Mouse (Mus musculus): Measurements from ENCODE around the gene Tmco1.

Gene Tmco1

DNA sequence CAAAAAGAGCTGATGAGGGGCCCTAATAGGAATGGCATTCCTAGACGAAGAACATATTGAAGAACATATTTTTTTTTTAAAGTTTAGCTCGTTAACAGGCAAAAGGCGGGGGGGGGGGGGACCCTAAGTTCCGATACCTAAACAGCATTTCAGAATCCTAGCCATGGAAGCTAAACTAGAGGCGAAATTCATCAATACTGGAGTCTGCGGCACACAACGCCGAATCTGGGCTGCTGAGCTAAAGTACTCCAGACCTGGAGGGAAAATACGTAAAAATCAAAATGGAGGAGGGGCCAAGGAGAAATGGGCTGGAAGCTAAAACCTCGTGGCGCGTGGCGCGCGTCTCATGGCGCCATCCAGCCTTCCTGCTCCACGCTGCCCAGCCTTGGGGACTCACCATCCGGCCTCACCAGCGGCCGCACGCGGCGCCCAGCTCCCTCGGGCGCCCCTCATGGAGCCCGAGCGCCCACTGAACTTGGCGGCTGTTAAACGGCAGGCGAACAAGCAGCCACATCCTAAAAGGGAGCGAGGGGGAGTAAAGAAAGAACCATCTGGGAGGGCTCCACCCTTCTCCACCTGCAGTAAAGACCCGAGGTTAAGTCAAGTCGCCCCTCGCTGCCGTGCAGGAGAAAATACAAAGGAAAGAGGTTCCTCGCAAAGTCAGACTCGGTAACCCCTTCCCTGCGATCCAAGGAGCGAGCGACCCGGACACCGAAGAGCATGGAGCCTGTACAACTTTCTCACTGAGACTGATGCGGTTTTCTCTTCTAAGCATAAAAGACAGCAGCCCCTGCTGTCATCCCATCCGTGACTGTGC is 24.5 kb upstream of the Tmco1 start:
- DNase-seq (ENCODE audit: extremely low read depth, low read depth), result peak; percentile 36

DNA sequence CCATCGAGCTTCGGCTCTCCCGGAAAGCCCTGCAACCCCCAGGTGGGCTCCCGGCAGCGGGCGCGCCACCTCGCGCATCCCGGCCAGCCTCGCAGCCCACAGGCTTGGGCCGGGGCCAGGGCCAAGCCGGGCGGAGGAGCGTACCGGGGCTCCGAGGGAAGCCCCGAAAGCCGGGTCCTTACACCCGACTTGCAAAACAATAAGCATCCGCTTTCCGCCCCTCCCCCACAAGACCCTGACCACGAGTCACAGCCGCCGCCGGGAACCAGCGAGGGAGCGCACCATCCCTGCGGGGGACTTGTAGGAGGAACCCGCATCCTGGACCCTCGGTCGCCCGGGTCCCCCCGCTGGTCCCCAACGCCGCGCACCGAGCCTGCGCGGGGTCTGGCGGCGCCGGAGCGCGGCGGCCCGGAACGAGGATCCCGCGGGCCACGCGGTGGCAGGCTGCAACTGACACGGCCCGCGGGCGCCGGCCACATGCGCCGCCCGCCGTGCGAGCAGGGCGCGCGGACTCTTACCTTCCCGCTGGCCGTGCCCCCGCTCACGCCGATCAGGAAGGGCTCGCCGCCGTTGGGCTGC is 23.8 kb upstream of the Tmco1 start:
- DNase-seq (ENCODE audit: extremely low read depth, low read depth), result no peak

DNA sequence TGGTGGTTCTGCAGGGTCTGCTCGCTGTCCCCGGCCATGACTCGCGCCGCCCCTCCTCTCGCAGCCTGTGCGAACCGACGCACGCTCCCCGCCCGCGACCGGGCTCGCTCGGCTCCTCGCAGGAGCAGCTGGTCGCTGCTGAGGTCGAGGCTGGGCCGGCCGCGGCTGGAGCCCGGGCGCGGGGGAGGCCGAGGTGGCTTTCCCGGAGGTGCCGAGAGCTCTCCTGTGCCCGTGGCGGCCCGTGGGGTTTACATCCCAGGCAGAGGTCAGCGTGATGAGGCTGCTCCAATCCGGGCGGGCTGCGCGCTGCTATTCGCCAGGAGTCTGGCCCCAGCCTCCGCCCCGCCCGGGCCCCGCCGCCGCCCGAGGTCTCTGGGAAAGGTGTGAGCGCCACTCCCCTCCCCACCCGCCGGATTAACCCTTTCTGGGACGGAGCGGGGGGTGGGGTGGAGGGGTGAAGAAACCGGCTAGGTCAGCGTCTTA is 23.3 kb upstream of the Tmco1 start:
- DNase-seq (ENCODE audit: extremely low read depth, low read depth), result no peak

DNA sequence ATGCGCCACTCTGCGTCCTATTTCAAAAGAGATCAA is 23.0 kb upstream of the Tmco1 start, which contains the start of gene Uck2:
Gene Uck2 (minus strand): TSS at position 1 of the 36 bp plus-strand sequence.
- no peak for DNase-seq (ENCODE audit: extremely low read depth, low read depth)

DNA sequence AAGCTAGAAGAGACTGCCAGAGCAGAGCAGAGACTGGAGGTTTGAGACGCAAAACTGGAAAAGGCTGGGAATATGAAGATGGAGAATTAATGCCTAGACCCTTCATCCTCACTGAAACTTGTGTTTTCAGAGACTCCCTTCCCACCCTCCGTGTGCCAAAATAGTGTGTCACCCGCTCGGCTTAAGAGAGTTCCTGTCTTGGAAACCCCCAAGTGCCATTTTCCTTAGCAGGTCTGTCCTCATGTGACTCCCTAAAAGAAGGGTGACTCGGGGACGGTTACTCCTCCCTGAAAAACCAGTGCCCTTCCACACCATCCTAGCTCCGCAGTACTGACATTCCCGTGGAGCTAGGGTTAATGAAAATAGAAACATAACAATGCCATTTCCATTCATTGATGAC is 22.8 kb upstream of the Tmco1 start:
- no peak for DNase-seq (ENCODE audit: extremely low read depth, low read depth)

DNA sequence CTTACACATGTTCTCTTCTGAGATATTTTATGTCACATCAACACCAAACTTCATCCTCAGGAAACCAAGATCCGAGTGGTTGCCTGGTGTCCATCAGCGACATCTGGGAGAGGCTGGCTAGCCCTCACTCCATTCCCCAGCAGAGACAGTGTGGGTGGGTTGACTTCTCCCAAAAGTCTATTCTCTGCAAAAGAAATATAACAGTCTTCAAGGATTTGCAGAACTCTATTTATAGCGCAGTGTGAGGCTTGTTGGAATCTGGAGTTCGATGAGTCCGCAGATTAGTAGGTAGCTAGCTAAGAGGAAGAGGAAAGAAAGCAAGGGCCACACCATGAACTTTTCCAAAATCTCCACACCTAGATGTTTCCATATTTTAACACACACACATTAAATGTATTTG is 21.0 kb upstream of the Tmco1 start:
- no peak for DNase-seq (ENCODE audit: extremely low read depth, low read depth)

DNA sequence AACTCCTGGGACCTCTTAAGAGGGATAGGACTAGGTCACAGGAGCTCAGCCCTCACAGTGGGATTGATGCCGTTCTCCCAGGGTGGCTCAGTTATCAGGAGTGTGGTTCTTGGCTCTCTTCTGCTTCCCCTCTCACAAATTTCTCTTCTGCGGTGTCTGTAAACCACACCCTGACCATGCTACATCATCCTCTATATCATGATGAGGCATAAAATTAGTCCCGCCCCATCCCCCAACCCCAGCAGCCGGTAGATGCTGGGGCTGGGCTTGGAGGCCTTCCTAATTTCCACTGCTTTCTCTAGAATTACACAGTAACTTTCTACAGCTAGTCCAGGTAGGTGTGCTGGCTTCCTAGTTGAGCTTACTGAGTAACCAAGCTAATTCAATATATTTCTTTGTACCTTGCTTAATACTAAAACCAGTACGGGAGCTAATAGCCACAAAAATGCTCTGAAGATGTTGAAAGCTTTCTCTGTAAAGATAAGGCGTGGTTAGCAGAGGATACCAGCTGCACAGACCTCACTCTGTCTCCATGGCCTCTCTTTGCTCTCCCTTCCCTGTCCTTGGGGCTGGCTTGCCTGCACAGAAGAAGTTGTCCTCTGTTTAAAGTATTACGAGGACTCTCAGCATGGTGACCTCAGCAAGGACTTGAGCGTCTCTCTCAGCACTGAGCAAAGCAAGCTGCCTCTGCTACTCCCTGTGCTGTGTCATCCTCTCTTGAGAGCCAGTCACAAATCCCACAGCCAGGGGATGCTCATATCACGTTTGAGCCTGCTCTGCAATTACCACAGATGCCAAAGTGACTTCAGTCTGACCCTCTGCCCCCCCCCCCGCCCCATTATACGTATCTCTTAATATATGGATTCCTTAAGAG is 19.3 kb upstream of the Tmco1 start:
- DNase-seq (ENCODE audit: extremely low read depth, low read depth), result peak; percentile 95

DNA sequence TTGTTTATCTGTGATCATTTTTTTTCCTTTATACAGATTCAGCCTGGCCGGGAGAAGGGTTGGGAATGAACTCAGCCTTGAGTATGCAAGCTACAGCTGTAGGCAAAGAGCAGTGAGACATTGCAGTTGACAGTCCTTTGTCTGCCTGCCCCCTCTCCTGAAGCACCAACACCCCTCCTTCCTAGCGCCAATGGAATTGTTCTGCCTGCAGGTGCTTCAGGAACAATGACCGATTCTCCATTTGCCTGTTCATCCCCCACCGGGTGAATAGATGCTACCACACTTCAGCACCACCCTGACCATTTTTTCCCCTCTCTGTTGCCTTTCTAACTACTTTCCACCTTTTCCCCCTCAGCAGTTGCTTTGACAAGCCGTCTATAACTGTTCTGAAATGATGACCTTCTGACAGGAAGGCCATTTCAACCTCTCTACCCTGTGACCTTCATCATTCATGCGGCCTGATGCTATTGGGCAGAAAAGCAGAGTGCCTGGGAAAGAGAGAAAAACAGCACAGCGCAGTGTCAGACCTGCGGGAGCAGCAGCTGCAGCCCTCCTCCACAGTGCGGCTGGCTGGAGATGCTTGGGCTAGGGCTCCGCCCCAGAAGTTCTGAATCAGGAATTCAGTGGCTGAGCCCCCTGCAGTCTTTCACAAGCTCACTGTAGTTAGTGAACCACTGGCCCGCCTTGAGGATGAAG is 18.5 kb upstream of the Tmco1 start:
- DNase-seq (ENCODE audit: extremely low read depth, low read depth), result no peak

DNA sequence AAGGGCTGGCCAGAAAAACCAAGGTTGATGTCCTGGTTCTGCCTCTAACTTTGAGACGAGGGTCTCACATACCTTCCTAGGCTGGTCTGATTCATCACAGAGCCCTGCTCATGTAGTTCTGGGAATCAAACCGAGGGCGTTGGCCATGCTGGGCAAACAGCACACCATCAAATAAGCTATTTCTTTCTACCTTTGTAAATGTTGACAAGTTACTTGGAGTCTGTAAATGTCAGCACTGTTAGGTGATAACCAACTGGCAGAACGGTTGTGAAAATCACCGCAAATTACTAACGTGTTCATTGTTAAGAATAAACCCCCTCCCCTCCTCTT is 17.9 kb upstream of the Tmco1 start:
- no peak for DNase-seq (ENCODE audit: extremely low read depth, low read depth)

DNA sequence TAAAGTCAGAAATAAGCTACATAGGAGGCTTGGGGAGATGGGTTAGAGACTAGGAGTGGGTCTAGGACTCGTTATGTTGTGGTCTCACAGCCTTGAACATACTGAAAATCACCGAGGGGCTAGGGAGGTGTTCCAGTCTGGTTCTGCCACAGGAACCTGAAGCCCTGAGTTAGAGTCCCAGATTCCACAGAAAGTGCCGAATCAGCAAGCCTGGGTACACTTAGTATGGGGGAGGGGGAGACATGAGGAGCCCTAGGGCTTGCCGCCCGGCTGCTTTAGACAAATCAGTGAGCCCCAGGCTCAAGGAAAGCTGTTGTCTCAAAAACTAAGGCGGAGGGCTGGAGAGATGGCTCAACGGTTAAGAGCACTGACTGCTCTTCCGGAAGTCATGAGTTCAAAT is 16.6 kb upstream of the Tmco1 start:
- no peak for DNase-seq (ENCODE audit: extremely low read depth, low read depth)

DNA sequence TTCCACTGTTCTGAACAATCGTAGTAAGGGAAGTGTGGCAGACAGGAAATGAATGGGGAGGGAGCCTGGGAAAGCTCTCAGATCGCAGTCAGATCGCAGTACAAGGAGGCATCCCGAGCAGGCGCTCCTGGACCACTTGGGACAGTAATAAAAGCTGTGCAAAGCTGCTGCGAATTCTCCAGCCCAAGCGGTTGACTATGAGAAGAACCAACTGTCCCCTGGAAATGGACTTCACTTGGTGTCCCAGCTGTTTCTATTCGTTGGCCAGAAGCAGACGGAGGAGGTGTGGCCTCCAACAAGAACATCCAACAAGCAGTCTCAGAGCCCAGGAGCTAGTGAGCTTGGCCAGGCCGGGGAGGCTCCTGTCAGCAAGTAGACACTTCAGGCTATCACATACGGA is 15.7 kb upstream of the Tmco1 start:
- DNase-seq (ENCODE audit: extremely low read depth, low read depth), result no peak

DNA sequence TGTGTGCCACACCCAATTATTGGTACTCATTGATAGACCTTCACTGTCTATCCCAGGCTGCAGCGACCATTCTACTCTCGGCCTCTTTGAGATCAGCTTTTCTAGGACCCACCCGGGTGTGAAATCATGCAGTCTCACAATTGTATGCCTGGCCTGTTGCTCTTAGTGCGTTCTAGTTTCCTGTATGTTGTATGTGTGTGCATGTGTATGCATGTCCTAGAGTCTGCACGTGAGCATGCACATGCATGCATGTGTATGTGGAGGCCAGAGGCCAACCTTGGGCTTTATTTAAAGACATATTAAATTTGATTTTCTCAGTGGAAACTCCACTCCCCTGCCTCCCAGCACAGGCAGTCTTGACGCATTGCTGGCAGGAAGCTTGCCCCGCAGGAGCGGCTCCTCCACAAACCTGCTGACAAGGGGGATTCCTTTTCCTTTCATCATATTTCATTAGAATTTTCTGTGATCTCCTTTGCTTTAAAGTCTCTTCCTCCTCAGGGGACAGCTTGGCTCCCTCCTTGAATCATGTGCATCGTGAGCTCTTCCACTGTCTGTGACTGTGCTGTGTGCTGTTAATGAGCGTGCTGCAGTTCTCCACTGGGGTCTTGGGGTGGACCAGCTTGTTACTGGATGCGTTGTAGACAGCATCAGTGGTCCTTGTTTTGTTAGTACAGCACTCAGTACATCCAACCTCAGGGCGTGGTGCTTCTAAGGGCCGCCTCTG is 12.3 kb upstream of the Tmco1 start:
- DNase-seq (ENCODE audit: extremely low read depth, low read depth), result no peak

DNA sequence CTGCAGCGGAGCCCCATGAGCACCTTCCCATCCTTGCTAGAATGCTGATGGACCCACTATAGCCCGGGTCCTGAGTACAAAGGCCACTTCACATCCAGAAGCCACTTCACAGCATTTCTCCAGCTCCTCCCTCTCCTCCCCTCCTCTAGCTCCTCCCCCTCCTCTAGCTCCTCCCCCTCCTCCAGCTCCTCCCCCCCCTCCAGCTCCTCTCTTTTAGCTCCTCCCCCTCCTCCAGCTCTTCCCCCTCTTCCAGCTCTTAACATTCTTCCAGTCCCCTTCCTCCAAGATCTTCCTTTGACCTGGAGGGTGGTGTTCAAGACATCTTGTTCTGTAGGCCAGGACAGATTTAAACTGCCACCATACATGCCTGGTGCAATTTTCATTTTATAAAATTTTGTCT is 8.1 kb upstream of the Tmco1 start:
- DNase-seq (ENCODE audit: extremely low read depth, low read depth), result no peak

DNA sequence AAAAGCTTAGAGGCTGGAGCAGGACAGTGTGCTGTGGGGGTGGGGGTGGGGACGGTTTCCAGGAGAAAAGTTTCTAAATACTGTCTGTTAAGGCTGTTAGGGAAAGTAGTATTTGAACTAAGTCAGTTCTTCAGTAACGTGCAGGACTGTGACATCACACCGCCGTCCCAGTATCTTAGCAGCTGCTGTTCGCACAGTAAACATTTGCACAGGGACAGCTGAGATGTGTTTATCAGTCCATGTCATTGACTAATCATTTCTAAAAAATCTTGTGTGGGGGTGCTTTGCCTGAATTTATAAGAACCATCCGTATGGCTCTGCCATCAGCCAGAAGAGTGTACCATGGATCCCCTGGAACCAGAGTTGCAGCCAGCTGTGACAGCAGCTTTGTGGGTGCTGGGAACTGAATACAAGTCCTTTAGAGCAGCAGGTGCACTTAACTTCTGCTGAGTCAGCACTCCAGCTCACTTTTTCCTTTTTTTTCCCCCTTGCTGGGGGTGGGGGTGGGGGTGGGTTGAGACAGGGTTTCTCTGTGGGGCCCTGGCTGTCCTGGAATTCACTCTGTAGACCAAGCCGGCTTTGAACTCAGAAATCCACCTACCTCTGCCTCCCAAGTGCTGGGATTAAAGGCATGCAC is 2.6 kb upstream of the Tmco1 start:
- DNase-seq (ENCODE audit: extremely low read depth, low read depth), result no peak

DNA sequence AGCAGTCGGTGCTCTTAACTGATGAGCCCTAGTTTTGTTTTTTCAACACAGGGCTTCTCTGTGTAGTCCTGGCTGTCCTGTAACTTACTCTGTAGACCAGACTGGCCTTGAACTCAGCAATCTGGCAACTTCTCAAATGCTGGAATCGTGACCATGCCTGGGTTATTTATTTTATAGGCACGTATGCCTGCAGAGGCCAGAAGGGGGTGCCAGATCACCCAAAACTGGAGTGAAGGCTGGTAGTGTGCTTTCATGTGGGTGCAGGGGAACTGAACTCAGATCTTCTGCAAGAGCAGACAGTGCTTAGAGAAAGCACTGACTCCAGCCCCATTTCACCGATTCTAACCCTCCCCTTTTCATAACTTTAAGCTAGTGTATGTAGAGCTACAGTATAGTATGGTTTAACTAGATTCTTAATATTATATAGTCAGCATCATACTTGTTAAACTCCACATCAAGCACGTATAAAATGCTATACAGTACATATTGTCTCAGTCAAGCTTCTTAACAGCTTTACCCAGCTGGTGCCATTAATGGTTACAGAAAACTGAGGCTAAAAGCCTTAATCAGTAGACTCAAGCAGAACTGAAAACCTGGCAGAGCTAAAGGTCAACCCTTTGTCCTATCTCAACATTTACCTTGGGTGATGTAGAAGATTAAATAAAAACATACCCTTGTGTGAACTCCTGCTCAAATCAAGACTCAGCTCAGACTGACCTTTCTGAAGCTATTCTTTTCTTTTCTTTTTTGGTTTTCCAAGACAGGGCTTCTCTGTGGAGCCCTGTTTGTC is 1.5 kb upstream of the Tmco1 start:
- DNase-seq (ENCODE audit: extremely low read depth, low read depth), result peak; percentile 59

DNA sequence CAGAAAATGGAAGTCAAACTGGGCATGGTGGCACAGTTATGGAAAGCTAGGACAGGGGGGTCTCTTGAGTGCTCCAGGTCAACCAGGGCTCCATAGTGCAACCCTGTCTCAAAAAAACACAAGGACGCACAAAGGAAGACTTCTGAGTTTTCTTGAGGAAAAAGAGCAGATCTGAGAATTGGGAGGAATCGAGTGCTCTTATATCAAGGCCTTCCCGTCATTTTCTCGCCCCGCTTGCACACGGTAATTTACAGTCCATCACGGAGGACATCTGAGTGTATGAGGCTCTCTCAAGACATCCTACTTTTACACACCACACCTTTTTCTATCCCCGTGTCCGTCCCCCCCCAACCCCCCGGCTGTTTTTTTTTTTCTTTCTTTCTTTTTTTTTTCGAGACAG is 504 bp upstream of the Tmco1 start:
- DNase-seq (ENCODE audit: extremely low read depth, low read depth), result no peak

DNA sequence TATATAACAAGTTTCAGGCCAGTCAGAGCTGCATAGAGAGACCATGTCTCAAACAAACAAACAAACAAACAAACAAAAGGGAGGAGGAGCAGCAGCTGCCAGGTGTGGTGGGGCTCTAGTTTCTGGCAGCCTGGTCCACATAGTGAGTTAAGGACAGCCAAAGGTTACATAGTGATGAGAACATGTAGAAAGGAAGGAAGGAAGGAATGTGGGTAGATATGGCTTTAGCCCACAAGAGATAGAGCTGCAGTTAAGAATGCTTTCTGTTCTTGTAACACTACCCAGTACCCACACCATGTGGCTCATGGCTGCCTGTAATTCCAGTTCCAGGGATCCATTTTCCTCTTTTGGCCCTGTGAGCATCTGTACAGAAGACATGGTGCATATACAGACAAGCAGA is 4.2 kb downstream of the Tmco1 start:
- no peak for DNase-seq (ENCODE audit: extremely low read depth, low read depth)

DNA sequence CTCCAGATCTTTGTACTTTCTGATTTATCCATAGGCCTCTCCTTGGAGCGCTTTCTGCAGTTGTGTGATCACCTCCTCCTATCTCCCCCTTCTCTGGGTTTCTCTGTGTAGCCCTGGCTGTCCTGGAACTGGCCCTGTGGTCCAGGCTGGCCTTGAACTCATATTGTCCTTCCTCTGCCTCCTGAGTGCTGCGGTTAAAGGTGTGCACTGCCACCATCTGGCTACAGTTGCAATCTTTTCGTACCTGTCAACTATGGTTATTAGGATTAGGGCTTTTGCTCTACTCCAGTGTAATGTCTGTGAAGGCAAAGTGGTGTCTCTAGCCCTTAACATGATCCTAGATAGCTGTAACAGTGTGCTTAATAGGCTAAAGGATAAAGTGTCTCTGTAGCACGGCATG is 5.0 kb downstream of the Tmco1 start:
- no peak for DNase-seq (ENCODE audit: extremely low read depth, low read depth)

DNA sequence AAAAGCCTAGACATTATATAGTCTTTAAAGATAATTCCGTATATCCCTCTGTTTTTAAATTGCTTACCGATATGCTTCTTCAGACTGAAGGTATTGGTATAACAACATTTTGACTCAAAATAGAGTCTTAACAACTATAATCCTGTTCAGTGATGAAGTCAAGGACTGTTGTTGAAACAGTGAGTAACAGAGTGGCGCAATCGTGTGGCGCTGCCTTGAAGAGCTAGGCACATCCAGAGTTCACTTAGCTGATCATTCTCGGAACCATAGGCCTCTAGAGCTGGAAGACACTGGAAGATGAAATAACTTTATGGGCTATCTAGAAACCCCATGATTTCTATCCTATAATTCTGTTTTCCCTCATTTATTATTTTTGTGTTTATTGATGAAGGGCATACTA is 13.5 kb downstream of the Tmco1 start:
- no peak for DNase-seq (ENCODE audit: extremely low read depth, low read depth)

DNA sequence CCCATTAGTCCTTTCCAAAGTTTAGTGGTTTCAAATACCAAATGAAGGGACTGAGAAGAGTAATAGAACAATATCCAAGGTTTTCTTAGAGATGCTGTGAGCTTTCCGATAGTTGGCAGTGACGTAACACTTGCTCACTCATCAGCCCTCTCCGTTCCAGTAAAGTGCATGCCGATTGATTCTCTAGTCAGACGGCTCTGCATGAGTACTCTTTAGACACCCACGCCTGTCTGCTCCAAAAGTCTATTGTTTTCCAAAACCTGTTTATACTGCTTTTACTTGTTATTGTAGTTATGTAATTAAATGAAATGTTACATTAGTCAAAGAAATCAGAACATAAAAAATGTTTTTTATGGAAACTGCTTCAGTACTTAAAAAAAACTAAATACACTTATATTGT is 20.6 kb downstream of the Tmco1 start:
- DNase-seq (ENCODE audit: extremely low read depth, low read depth), result no peak

All from MEL-GATA-1-ER (cell line).